Comparison of ENCODE assay signal across 15 mouse cellular contexts in the genomic region with DNA sequence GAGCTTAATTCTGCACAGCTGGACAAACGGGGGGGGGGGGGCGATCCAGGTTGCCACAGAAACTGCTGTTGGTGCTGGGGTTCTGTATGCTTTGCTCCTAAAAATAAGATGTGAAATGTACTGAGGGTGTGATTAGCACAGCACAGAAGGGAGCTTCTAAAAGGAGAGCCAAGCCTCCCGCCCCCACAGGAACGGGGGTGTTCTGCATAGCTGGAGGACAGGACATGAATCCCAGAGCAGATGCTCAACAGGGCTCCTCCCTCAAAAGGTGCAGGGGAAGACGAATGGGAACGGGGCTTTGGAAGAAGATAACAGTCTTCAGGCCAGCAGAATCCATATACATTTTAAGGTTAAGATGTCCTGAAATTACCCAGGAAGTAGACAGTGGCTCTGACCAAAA. TPM values are rescaled to one million over a fixed set of nuclear protein-coding genes. Genes with fewer than 3 reads are reported as not detected.
DNase-seq lines count a peak whose midpoint lies in the region; ATAC-seq lines count a peak whose summit lies in the region.
"Had no signal": no experiment of that assay in that cellular context is flagged by ENCODE, and none has a peak within 500 bp of the region (broad histone marks: within the 10 kb centered on the region; RNA-seq: fewer than 3 reads in every experiment).

No protein-coding gene starts in this region.

- peak; percentile 27 to 38 for DNase-seq in cerebellum, adult 18-20 months
- DNase-seq in cerebellum, adult 8-10 months = no peak
- peak; percentile 73 to 87 for DNase-seq in frontal cortex, postnatal 14 days (ENCODE audit: low spot score in 2 of 2)
- peak; percentile 82 for DNase-seq in layer of hippocampus, postnatal 36 days
- DNase-seq in right cerebral cortex, postnatal 10 days (ENCODE audit: low spot score in 2 of 2) = peak; percentile 90 to 94
- DNase-seq in retina, postnatal 1 day = no peak
- no peak for DNase-seq in heart, postnatal 14 days
- DNase-seq: gastrocnemius, postnatal 36 days; heart, postnatal 10 days; kidney, postnatal 25 days; liver, embryonic 13.5 days; lung, postnatal 36 days had no signal

- ATAC-seq in monocyte, adult 5-6 weeks (replicated peaks; ENCODE audit: insufficient number of reproducible peaks, low FRiP score, low TSS enrichment, poor library complexity, severe bottlenecking) = no peak
- ATAC-seq: inflammation-experienced regulatory T-cells, adult 6 months; midbrain, embryonic 16.5 days had no signal

- intact Hi-C loops in heart, postnatal 14 days (cut with DNase I) = no loop called here

RNA-seq across cellular contexts. Expression of gene Tmx1, which starts 48.6 kb away (rescaled TPM):
- total RNA-seq in layer of hippocampus, postnatal 36 days (2021) = 10 to 100 TPM; 31.7 to 35.9 TPM
- 91.8 to 94.8 TPM (median 93.6 TPM) in 3 replicates for total RNA-seq in monocyte, adult 5-6 weeks (2017)
- 10 to 100 TPM; 55.1 to 56.9 TPM for total RNA-seq in heart, postnatal 14 days (2021)

RNA-seq across cellular contexts. Expression of gene Trim9, which starts 56.9 kb away (rescaled TPM):
- 100 to 1,000 TPM; 316 to 344 TPM for total RNA-seq in layer of hippocampus, postnatal 36 days (2021)
- total RNA-seq in monocyte, adult 5-6 weeks (2017) = 0.43 to 0.49 TPM in 2 of 3 replicates, not detected in the other
- total RNA-seq in heart, postnatal 14 days (2021) = under 1 TPM; 0.38 to 0.39 TPM

Comparison
In these comparisons a context has a peak if more than half of its experiments do, and no peak if none do; other contexts are left out.
1. DNase-seq: peak in cerebellum, adult 18-20 months (2 of 2), frontal cortex, postnatal 14 days (2 of 2), layer of hippocampus, postnatal 36 days (2 of 2) and right cerebral cortex, postnatal 10 days (2 of 2); none in cerebellum, adult 8-10 months (single experiment), retina, postnatal 1 day (single experiment) and heart, postnatal 14 days (0 of 2).
2. RNA of gene Trim9, which starts 56.9 kb away (total RNA-seq): 316 to 344 TPM in layer of hippocampus, postnatal 36 days; 0.38 to 0.39 TPM in heart, postnatal 14 days and 0.43 to 0.49 TPM in monocyte, adult 5-6 weeks; every median in the first group is over 100 times any median in the second.